Mouse (Mus musculus) liver, adult 2 months (tissue): ENCODE data around the gene Scnm1. TPM values are rescaled to one million over a fixed set of nuclear protein-coding genes. Genes with fewer than 3 reads are reported as not detected.

ENCODE experiments used
- DNase-seq: peaks from one replicate; pipeline ENCODE4 v3.0.0-alpha.2; 2011; ENCODE audit warnings: low read depth, low spot score; ENCODE audit errors: extremely low read depth
- H3K27ac ChIP-seq: fragments of 200-500 bp; replicated peaks from 2 replicates; pipeline ENCODE4 v1.5.1; 2012; ENCODE audit warnings: low read depth, mild to moderate bottlenecking, control low read depth, inconsistent platforms, low read length; ENCODE audit not compliant: insufficient read depth
- H3K27me3 ChIP-seq: fragments of 200-500 bp; 2 replicates; pipeline ENCODE4 v1.6.1; 2012; ENCODE audit warnings: mild to moderate bottlenecking, moderate library complexity, low read length, inconsistent platforms; ENCODE audit not compliant: control insufficient read depth, insufficient read depth
- H3K36me3 ChIP-seq: fragments of 200-500 bp; 2 replicates; pipeline ENCODE4 v1.6.1; 2012; ENCODE audit warnings: low read length, inconsistent platforms; ENCODE audit not compliant: control insufficient read depth, insufficient read depth
- H3K4me1 ChIP-seq: fragments of 200-500 bp; 2 replicates; pipeline ENCODE4 v1.6.1; 2011; ENCODE audit warnings: low read length; ENCODE audit not compliant: control insufficient read depth, insufficient read depth
- H3K4me3 ChIP-seq: fragments of 200-500 bp; 2 replicates; pipeline ENCODE4 v1.5.1; 2011; ENCODE audit warnings: low read depth, mild to moderate bottlenecking, control low read depth, low read length, moderate library complexity; ENCODE audit not compliant: insufficient read depth
- H3K79me2 ChIP-seq: fragments of 200-500 bp; 2 replicates; pipeline ENCODE4 v1.6.1; 2012; ENCODE audit warnings: inconsistent platforms, mild to moderate bottlenecking, low read length, moderate library complexity; ENCODE audit not compliant: control insufficient read depth, insufficient read depth
- H3K9ac ChIP-seq: fragments of 200-500 bp; 2 replicates; pipeline ENCODE4 v1.6.1; 2012; ENCODE audit warnings: low read depth, mild to moderate bottlenecking, control low read depth, inconsistent platforms, low read length
- CTCF ChIP-seq: fragments of 200-500 bp; IDR thresholded peaks from 2 replicates; pipeline ENCODE4 v1.5.1; 2011; ENCODE audit warnings: low read depth, low read length, control low read depth
- POLR2A ChIP-seq: fragments of 200-500 bp; IDR thresholded peaks from 2 replicates; pipeline ENCODE4 v1.6.1; 2011; ENCODE audit warnings: low read length, control low read depth; ENCODE audit not compliant: insufficient read depth; ENCODE audit errors: extremely low read depth
- WGBS: fragments of 180-500 bp; shearing (Covaris S2); methylation state at CpG from one replicate; pipeline ENCODE4 v1.1.7; 2018; 5-methylcytosine and 5-hydroxymethylcytosine counted together
- polyA plus RNA-seq: library from polyadenylated mRNA; depleted of rRNA; stranded (reverse); fragments of >200 nt; gene quantifications from 2 replicates; pipeline ENCODE4 v1.2.3, GENCODE M21; 2012
- total RNA-seq: library from RNA; depleted of rRNA; stranded (reverse); fragments of >200 nt; gene quantifications from 2 replicates; pipeline ENCODE4 v1.2.3, GENCODE M21; 2014

Scnm1 gene
- total and polyA plus RNA-seq, 2 experiments = 12.6 to 17.7 TPM

DNA sequence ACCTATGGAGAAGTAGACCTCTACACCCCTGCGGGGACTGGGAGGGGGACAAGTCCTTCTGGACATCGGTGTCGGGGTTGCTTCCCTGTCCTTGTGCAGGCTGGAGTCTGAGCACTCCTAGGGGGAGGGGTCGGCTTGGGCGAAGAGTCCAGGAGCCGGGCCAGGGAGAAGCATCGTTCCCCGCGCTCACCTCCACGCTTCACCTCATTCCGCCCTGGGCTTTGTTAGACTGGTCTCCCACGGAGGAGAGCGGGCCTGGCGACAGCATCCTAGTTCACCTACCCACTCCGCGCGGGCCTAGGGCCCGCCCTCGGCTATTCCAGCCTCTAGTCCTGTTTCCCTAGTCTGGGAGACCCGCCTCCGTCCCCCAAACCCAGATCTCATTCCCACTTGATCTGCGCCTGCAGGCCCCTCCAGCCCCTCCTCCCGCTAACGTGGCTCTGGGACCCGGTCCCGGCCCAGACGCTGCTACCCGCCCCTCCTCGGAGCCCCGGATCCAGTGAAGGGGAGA lies 27.3 kb upstream of the Scnm1 start:
- Histone ChIP-seq H3K27ac (no peak overlapping the region), H3K4me3 (peak overlapping the region; percentile 63), H3K9ac (peak overlapping the region; percentile 6; the same call in 1 of the 2 replicates), H3K79me2 (no peaks in the 10 kb centered on the region), H3K27me3 (peaks cover 5% of the 10 kb centered on the region; the same call in 1 of the 2 replicates), H3K36me3 (no peaks in the 10 kb centered on the region), H3K4me1 (peaks cover 3% of the 10 kb centered on the region)
- TF ChIP-seq POLR2A = no peak
- TF ChIP-seq CTCF = no peak
- no peak for DNase-seq
- 9% methylated on average over 30 of the region's 30 CpGs for WGBS

DNA sequence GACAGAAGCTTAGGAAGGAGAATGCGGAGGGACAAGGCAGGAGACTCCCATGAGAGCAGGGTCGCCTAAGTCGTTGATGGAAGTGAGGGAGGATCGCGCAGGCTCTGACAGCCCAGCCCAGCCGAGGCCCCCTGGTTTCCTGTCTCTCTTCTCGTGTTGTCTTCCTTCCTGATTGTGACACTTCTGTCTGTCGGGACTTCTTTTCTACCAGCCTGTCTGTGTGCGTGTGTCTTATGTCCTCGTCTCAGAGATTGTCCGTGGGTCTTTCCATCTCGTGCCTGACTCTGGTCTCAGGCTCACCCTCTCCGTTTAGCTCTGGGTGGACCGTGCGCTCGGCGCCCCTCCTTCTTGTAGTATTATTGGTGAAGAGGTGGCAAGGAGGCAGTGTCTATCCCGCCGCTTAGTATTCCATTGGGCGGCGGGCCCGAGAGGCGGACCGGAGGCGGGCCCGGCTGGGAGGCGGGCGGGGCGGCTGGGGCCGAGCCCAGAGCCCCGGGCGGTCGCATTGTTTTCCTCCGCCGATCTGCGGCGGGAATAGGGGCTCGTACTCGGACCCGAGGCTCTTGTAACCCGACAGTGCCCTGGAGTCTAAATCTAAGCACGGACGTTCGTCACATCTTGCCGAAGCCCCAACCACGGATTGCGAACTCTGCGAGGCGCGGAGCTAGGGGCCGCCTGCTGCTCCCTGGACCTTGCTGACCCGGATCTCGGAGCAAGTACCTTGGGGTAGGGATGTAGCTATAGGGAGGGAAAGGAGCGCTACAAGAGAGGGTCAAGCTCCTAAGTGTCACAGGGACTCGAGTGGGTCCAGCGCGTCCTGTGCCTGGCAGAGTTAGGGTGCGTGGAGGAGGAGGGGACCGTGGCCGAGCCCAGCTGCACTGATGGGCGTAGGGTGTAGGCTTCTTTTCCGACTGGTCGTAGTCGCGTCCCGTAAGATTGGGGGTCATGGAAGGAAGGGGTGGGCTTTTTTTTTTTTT lies 26.5 kb upstream of the Scnm1 start, which contains the start of gene Sema6c:
TSS of gene Sema6c (plus strand) at position 471 of the 977 bp plus-strand sequence.
- Histone ChIP-seq H3K4me1 (peaks cover 3% of the 10 kb centered on the region), H3K27ac (no peak within 1 kb of the TSS), H3K9ac (peak within 1 kb of the TSS; percentile 46), H3K36me3 (no peaks in the 10 kb centered on the region), H3K27me3 (peaks cover 5% of the 10 kb centered on the region; the same call in 1 of the 2 replicates), H3K79me2 (no peaks in the 10 kb centered on the region), H3K4me3 (peak within 1 kb of the TSS; percentile 63)
- peak; percentile 74 for DNase-seq
- WGBS = under 1% methylated on average over 66 of the region's 66 CpGs
- TF ChIP-seq CTCF = no peak
- TF ChIP-seq POLR2A = 0 out of 2 replicates have a peak, but pooled peaks have one; percentile 5

DNA sequence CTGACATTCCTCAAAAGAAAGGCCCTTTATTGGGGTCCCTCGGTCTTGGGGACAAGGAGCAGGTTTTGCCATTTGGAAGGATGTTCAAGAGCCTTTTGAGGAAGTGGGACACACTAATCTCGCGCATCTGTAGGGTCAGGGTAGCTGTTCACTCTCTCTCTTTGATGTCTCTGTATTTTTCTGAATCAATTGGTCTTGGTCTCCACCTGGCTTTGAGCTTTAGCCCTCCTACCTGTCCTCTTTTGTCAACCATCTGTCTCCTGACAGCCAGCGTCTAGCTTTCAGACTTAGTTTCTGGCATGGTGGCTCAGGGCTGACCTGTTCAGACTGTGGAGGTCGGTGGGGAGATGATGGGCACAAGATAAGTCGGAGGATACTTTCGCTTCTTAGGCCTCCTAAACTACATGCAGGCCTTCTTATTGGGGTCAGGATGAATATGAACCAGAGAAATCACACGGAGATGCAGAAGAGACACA lies 25.7 kb upstream of the Scnm1 start:
- no peak for TF ChIP-seq CTCF
- no peak for TF ChIP-seq POLR2A
- H3K27me3 ChIP-seq = peaks cover 5% of the 10 kb centered on the region; the same call in 1 of the 2 replicates
- H3K4me3 ChIP-seq = peak overlapping the region; percentile 51
- H3K36me3 ChIP-seq = no peaks in the 10 kb centered on the region
- H3K9ac ChIP-seq = peak overlapping the region; percentile 33; the same call in 1 of the 2 replicates
- peaks cover 3% of the 10 kb centered on the region for H3K4me1 ChIP-seq
- WGBS = 51% methylated on average over 8 of the region's 8 CpGs
- no peaks in the 10 kb centered on the region for H3K79me2 ChIP-seq
- DNase-seq = no peak
- H3K27ac ChIP-seq = no peak overlapping the region

DNA sequence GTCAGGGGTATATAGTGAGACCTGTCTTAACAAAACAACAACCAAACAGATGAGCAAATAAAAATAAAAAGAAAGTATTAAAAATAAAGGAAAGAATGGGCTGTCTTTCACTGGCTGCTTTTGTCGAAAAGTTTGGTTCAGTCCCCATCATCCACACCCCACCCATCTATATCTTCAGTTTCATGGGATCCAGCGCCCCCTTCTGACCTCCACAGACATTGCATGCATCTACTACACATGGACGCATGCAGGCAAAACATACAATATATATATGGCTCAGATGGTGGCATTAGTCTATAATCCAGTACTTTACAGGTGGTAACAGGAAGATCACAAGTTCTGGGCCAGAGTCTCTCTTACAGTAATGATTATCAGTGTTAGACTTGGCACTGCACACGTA lies 20.1 kb upstream of the Scnm1 start:
- Histone ChIP-seq H3K27me3 (no peaks in the 10 kb centered on the region), H3K4me3 (no peak overlapping the region), H3K36me3 (no peaks in the 10 kb centered on the region), H3K9ac (no peak overlapping the region), H3K27ac (no peak overlapping the region), H3K79me2 (no peaks in the 10 kb centered on the region), H3K4me1 (no peaks in the 10 kb centered on the region)
- WGBS = 46% methylated on average over 4 of the region's 4 CpGs
- DNase-seq = peak; percentile 24
- TF ChIP-seq CTCF = peak; percentile 57
- no peak for TF ChIP-seq POLR2A

DNA sequence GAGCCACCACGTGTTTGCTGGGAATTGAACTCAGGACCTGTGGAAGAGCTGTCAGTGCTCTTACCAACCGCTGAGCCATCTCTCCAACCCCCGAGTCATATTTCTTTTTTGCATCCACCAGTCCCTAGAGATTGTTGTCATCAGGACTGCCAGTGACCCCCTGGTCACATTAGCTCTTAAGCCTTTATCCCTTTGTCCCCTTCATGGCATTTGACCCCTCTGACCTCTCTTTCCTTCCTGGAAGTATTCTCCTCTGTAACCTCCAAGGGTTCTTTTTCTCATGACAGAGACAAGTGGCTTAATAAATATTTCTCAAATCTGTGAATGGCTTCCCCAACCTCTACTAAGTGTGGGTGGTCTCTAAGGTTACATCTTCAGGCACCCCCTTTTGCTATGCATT lies 14.1 kb upstream of the Scnm1 start:
- H3K27me3 ChIP-seq = no peaks in the 10 kb centered on the region
- no peaks in the 10 kb centered on the region for H3K79me2 ChIP-seq
- no peak overlapping the region for H3K4me3 ChIP-seq
- no peak for DNase-seq
- no peaks in the 10 kb centered on the region for H3K4me1 ChIP-seq
- no peaks in the 10 kb centered on the region for H3K36me3 ChIP-seq
- H3K9ac ChIP-seq = no peak overlapping the region
- 71% methylated on average over 3 of the region's 3 CpGs for WGBS
- H3K27ac ChIP-seq = no peak overlapping the region
- TF ChIP-seq POLR2A (no peak), CTCF (no peak)
